ENCODE assay signal across 8 mouse cellular contexts in the genomic region with DNA sequence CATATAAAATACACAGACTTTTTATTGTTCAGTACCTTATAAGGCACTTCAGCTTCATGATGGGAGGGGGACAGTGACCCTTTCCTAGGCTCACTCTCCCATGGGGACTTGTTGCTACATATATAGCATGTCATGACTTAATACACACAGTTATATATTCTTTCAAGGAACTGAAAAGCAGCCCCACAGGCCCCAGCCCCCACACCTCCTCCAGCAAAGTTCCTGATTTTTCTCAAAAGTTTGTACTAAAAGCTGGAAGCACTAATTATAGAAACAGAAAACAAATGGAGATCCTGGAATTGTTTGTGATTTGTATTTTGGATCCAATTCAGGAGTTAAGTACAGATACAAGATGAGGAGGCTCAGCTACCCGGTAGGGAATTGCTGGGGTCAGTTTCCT. TPM values are rescaled to one million over a fixed set of nuclear protein-coding genes. Genes with fewer than 3 reads are reported as not detected.
DNase-seq lines count a peak whose midpoint lies in the region; ATAC-seq and TF ChIP-seq lines count a peak whose summit lies in the region.

No protein-coding gene starts in this region.

- H3K27ac ChIP-seq in hindbrain, embryonic 12.5 days: peak overlapping the region; percentile 69; the same call in 1 of the 2 replicates
- H3K27ac ChIP-seq in hindbrain, embryonic 10.5 days: no peak overlapping the region
- peak overlapping the region; percentile 92 for H3K27ac ChIP-seq in bone marrow macrophage, adult 2 months (ENCODE audit: insufficient read depth, low read depth, low read length)
- peak overlapping the region; percentile 84 for H3K27ac ChIP-seq in heart, postnatal 0 days (ENCODE audit: low read depth)
- peak overlapping the region; percentile 0; the same call in 1 of the 2 replicates for H3K27ac ChIP-seq in liver, embryonic 16.5 days (ENCODE audit: low read length)

- 0 out of 2 replicates have a peak, but pooled peaks cover 4% of the 10 kb centered on the region for H3K9me3 ChIP-seq in hindbrain, embryonic 12.5 days (replicated peaks)
- H3K9me3 ChIP-seq in hindbrain, embryonic 10.5 days: 0 out of 2 replicates have a peak, but pooled peaks cover 4% of the 10 kb centered on the region
- no peaks in the 10 kb centered on the region for H3K9me3 ChIP-seq in heart, postnatal 0 days (replicated peaks; ENCODE audit: control insufficient read depth, low read length)
- no peaks in the 10 kb centered on the region for H3K9me3 ChIP-seq in liver, embryonic 16.5 days (replicated peaks; ENCODE audit: control insufficient read depth, low read length)

- no peak for TF ChIP-seq EP300 in heart, postnatal 0 days (IDR thresholded peaks at IDR 0.05; ENCODE audit: low read depth)

- H3K27me3 ChIP-seq in hindbrain, embryonic 12.5 days: no peaks in the 10 kb centered on the region
- H3K27me3 ChIP-seq in hindbrain, embryonic 10.5 days (ENCODE audit: insufficient read depth, poor library complexity, severe bottlenecking): no peaks in the 10 kb centered on the region
- H3K27me3 ChIP-seq in heart, postnatal 0 days (ENCODE audit: control insufficient read depth, insufficient read depth, low read length): no peaks in the 10 kb centered on the region
- H3K27me3 ChIP-seq in liver, embryonic 16.5 days (ENCODE audit: control insufficient read depth, insufficient read depth, low read depth, low read length): no peaks in the 10 kb centered on the region

- DNase-seq in hindbrain, embryonic 10.5 days (ENCODE audit: low spot score): no peak
- no peak for DNase-seq in heart, postnatal 0 days (ENCODE audit: low spot score)
- DNase-seq in layer of hippocampus, postnatal 10 days (ENCODE audit: low spot score in 2 of 2): no peak
- no peak for DNase-seq in gastrocnemius, adult 8-10 months (ENCODE audit: low spot score in 2 of 2)
- DNase-seq in adrenal gland, postnatal 25 days: no peak

- TF ChIP-seq POLR2A in bone marrow macrophage, adult 2 months (IDR thresholded peaks at IDR 0.05; ENCODE audit: borderline replicate concordance, low read depth, low read length): no peak

- WGBS in hindbrain, embryonic 12.5 days: 76% methylated on average over 1 of the region's 1 CpGs
- 81% methylated on average over 1 of the region's 1 CpGs for WGBS in hindbrain, embryonic 10.5 days
- WGBS in heart, postnatal 0 days: 2% methylated on average over 1 of the region's 1 CpGs
- WGBS in liver, embryonic 16.5 days (ENCODE audit: insufficient replicate concordance): 27% methylated on average over 1 of the region's 1 CpGs

- H3K4me1 ChIP-seq in hindbrain, embryonic 12.5 days: peaks cover 32% of the 10 kb centered on the region
- peaks cover 42% of the 10 kb centered on the region for H3K4me1 ChIP-seq in hindbrain, embryonic 10.5 days (replicated peaks)
- H3K4me1 ChIP-seq in bone marrow macrophage, adult 2 months (ENCODE audit: control insufficient read depth, insufficient read depth, low read length): peaks cover 44% of the 10 kb centered on the region
- peaks cover 50% of the 10 kb centered on the region for H3K4me1 ChIP-seq in heart, postnatal 0 days (ENCODE audit: control insufficient read depth, insufficient read depth)
- H3K4me1 ChIP-seq in liver, embryonic 16.5 days (ENCODE audit: control insufficient read depth, low read depth, low read length): peaks cover 20% of the 10 kb centered on the region

- TF ChIP-seq CTCF in bone marrow macrophage, adult 2 months (IDR thresholded peaks at IDR 0.05; ENCODE audit: low read depth, low read length): no peak
- TF ChIP-seq CTCF in heart, postnatal 0 days (IDR thresholded peaks at IDR 0.05; ENCODE audit: low read depth): no peak

- H3K4me2 ChIP-seq in hindbrain, embryonic 12.5 days (replicated peaks): peak overlapping the region; percentile 33; the same call in 1 of the 2 replicates
- H3K4me2 ChIP-seq in heart, postnatal 0 days (ENCODE audit: low read depth, low read length): peak overlapping the region; percentile 38
- H3K4me2 ChIP-seq in liver, embryonic 16.5 days (ENCODE audit: low read depth, low read length): no peak overlapping the region

- no peak overlapping the region for H3K9ac ChIP-seq in hindbrain, embryonic 12.5 days
- peak overlapping the region; percentile 14; the same call in 1 of the 2 replicates for H3K9ac ChIP-seq in heart, postnatal 0 days (replicated peaks; ENCODE audit: low read depth, low read length)
- no peak overlapping the region for H3K9ac ChIP-seq in liver, embryonic 16.5 days (ENCODE audit: low read depth, low read length)

- no peak for ATAC-seq in hindbrain, embryonic 12.5 days (ENCODE audit: low FRiP score)
- no peak for ATAC-seq in heart, postnatal 0 days (ENCODE audit: insufficient read depth, low read depth)
- ATAC-seq in liver, embryonic 16.5 days (ENCODE audit: low read depth): no peak

- H3K4me3 ChIP-seq in hindbrain, embryonic 12.5 days: no peak overlapping the region
- H3K4me3 ChIP-seq in hindbrain, embryonic 10.5 days: no peak overlapping the region
- H3K4me3 ChIP-seq in bone marrow macrophage, adult 2 months (ENCODE audit: insufficient read depth, low read length): 0 out of 2 replicates have a peak overlapping the region, but pooled peaks have one; percentile 2
- H3K4me3 ChIP-seq in heart, postnatal 0 days (ENCODE audit: low read depth, low read length): peak overlapping the region; percentile 4; the same call in 1 of the 2 replicates
- no peak overlapping the region for H3K4me3 ChIP-seq in liver, embryonic 16.5 days (ENCODE audit: low read depth, low read length)

- H3K36me3 ChIP-seq in hindbrain, embryonic 12.5 days: peaks cover 42% of the 10 kb centered on the region
- peaks cover 86% of the 10 kb centered on the region for H3K36me3 ChIP-seq in hindbrain, embryonic 10.5 days
- H3K36me3 ChIP-seq in heart, postnatal 0 days (replicated peaks; ENCODE audit: control insufficient read depth, insufficient read depth, low read length): peaks cover 41% of the 10 kb centered on the region
- H3K36me3 ChIP-seq in liver, embryonic 16.5 days (ENCODE audit: control insufficient read depth, insufficient read depth): peaks cover 25% of the 10 kb centered on the region

RNA-seq across cellular contexts. Expression of a gene that starts 2.9 kb away (rescaled TPM):
- 13.7 and 14.5 TPM in 2 replicates for polyA plus RNA-seq in hindbrain, embryonic 12.5 days (2016; fragmentation: Nextera tagmentation; extraction: Ambion mirVana)
- 10.5 and 13.1 TPM in 2 replicates for polyA plus RNA-seq in hindbrain, embryonic 10.5 days (2016; fragmentation: Nextera tagmentation; extraction: Ambion mirVana)
- polyA plus RNA-seq in bone marrow macrophage, adult 2 months (2012; ENCODE audit: insufficient read depth, insufficient read length, missing spikeins): 3.6 and 4.1 TPM in 2 replicates
- total RNA-seq in heart, postnatal 0 days (2014; rRNA removed; ENCODE audit: low replicate concordance): not detected in 2 replicates
- 11.3 and 15.8 TPM in 2 replicates for polyA plus RNA-seq in heart, postnatal 0 days (2015; fragmentation: Nextera tagmentation; extraction: Ambion mirVana)
- 31.8 and 34.8 TPM in 2 replicates for polyA plus RNA-seq in liver, embryonic 16.5 days (2015; fragmentation: Nextera tagmentation; extraction: Ambion mirVana)
- total RNA-seq in layer of hippocampus, postnatal 10 days (2021): 1 to 10 TPM; 1.3 to 1.9 TPM
- 1 to 10 TPM; 1.0 to 2.2 (median 1.2) TPM for total RNA-seq in gastrocnemius, adult 8-10 months (2022)
- 2.1 and 2.4 TPM in 2 replicates for total RNA-seq in adrenal gland, postnatal 25 days (2021)

RNA-seq across cellular contexts. Expression of a gene that starts 59.4 kb away (rescaled TPM):
- 1,701 and 1,752 TPM in 2 replicates for polyA plus RNA-seq in hindbrain, embryonic 12.5 days (2016; fragmentation: Nextera tagmentation; extraction: Ambion mirVana)
- 1,166 and 1,270 TPM in 2 replicates for polyA plus RNA-seq in hindbrain, embryonic 10.5 days (2016; fragmentation: Nextera tagmentation; extraction: Ambion mirVana)
- 780 and 818 TPM in 2 replicates for polyA plus RNA-seq in bone marrow macrophage, adult 2 months (2012; ENCODE audit: insufficient read depth, insufficient read length, missing spikeins)
- 1,131 and 1,208 TPM in 2 replicates for total RNA-seq in heart, postnatal 0 days (2014; rRNA removed; ENCODE audit: low replicate concordance)
- polyA plus RNA-seq in heart, postnatal 0 days (2015; fragmentation: Nextera tagmentation; extraction: Ambion mirVana): 1,263 and 1,283 TPM in 2 replicates
- 181 and 231 TPM in 2 replicates for polyA plus RNA-seq in liver, embryonic 16.5 days (2015; fragmentation: Nextera tagmentation; extraction: Ambion mirVana)
- total RNA-seq in layer of hippocampus, postnatal 10 days (2021): 1,000 to 10,000 TPM; 1,824 to 1,870 TPM
- total RNA-seq in gastrocnemius, adult 8-10 months (2022): 1,000 to 10,000 TPM; 1,232 to 1,409 (median 1,307) TPM
- 2,468 and 2,497 TPM in 2 replicates for total RNA-seq in adrenal gland, postnatal 25 days (2021)

Comparison
In these comparisons a context has a peak if more than half of its experiments do, and no peak if none do; other contexts are left out.
1. H3K4me3 ChIP-seq: peak in bone marrow macrophage, adult 2 months (single experiment) and heart, postnatal 0 days (single experiment); none in hindbrain, embryonic 12.5 days (single experiment), hindbrain, embryonic 10.5 days (single experiment) and liver, embryonic 16.5 days (single experiment).